Mouse (Mus musculus) forebrain, embryonic 14.5 days (tissue): ENCODE measurements around the gene Apom. TPM values are rescaled to one million over a fixed set of nuclear protein-coding genes. Genes with fewer than 3 reads are reported as not detected.

ENCODE experiments used
- polyA plus RNA-seq: library from polyadenylated mRNA; unstranded; fragments of >200 nt; fragmentation: Nextera tagmentation; extraction: Ambion mirVana; gene quantifications from 2 replicates; pipeline ENCODE4 v1.2.1, GENCODE M21; 2014

The Apom gene
- polyA plus RNA-seq, 1 experiment from 2014 or later, result 0.29 TPM

Other genes with a start within 250 kb of the Apom start
- gene C2, start 233.8 kb downstream of the Apom start, polyA plus RNA-seq, result 1.3 and 1.4 TPM in 2 replicates
- 62.5 and 76.9 TPM in 2 replicates for gene Ehmt2, start 233.6 kb downstream of the Apom start, polyA plus RNA-seq
- not detected in 2 replicates for gene Slc44a4, start 217.6 kb downstream of the Apom start, polyA plus RNA-seq
- gene Neu1, start 200.8 kb downstream of the Apom start, polyA plus RNA-seq, result 16.2 and 20.0 TPM in 2 replicates
- gene Hspa1b, start 172.8 kb downstream of the Apom start, polyA plus RNA-seq, result 0.15 TPM in 1 of 2 replicates, not detected in the other
- not detected in 2 replicates for gene Gm20481, start 162.1 kb downstream of the Apom start, polyA plus RNA-seq
- 1.4 and 3.7 TPM in 2 replicates for gene Hspa1a, start 159.9 kb downstream of the Apom start, polyA plus RNA-seq
- gene Hspa1l, start 159.3 kb downstream of the Apom start, polyA plus RNA-seq, result 1.3 and 1.4 TPM in 2 replicates
- 131 and 148 TPM in 2 replicates for gene Lsm2, start 150.2 kb downstream of the Apom start, polyA plus RNA-seq
- gene Vars, start 131.1 kb downstream of the Apom start, polyA plus RNA-seq, result 42.4 and 53.9 TPM in 2 replicates
- gene Vwa7, start 115.5 kb downstream of the Apom start, polyA plus RNA-seq, result 0.05 and 0.11 TPM in 2 replicates
- gene Sapcd1, start 104.0 kb downstream of the Apom start, polyA plus RNA-seq, result 2.9 and 6.2 TPM in 2 replicates
- gene Msh5, start 85.3 kb downstream of the Apom start, polyA plus RNA-seq, result 2.3 and 2.6 TPM in 2 replicates
- 28.3 and 37.3 TPM in 2 replicates for gene Clic1, start 82.1 kb downstream of the Apom start, polyA plus RNA-seq
- gene Ddah2, start 73.0 kb downstream of the Apom start, polyA plus RNA-seq, result 617 and 661 TPM in 2 replicates
- not detected in 2 replicates for gene Ly6g6c, start 66.7 kb downstream of the Apom start, polyA plus RNA-seq
- gene Mpig6b, start 65.9 kb downstream of the Apom start, polyA plus RNA-seq, result 0.28 and 0.42 TPM in 2 replicates
- gene Ly6g6e, start 55.1 kb downstream of the Apom start, polyA plus RNA-seq, result 10.1 and 10.7 TPM in 2 replicates
- gene Ly6g6d, start 54.0 kb downstream of the Apom start, polyA plus RNA-seq, result 0.76 and 1.1 TPM in 2 replicates
- 0.15 TPM in 1 of 2 replicates, not detected in the other for gene Ly6g6f, start 46.4 kb downstream of the Apom start, polyA plus RNA-seq
- 69.9 and 75.7 TPM in 2 replicates for gene Abhd16a, start 42.8 kb downstream of the Apom start, polyA plus RNA-seq
- not detected in 2 replicates for gene Ly6g5c, start 23.8 kb downstream of the Apom start, polyA plus RNA-seq
- gene Ly6g5b, start 16.6 kb downstream of the Apom start, polyA plus RNA-seq, result 0.89 and 1.1 TPM in 2 replicates
- 31.3 and 34.2 TPM in 2 replicates for gene Gpank1, start 10.6 kb downstream of the Apom start, polyA plus RNA-seq
- gene Csnk2b, start 10.0 kb downstream of the Apom start, polyA plus RNA-seq, result 313 and 353 TPM in 2 replicates
- 5.2 and 5.5 TPM in 2 replicates for gene D17H6S53E, start 5.7 kb downstream of the Apom start, polyA plus RNA-seq
- gene Bag6, start 3.1 kb upstream of the Apom start, polyA plus RNA-seq, result 128 and 144 TPM in 2 replicates
- gene Prrc2a, start 32.8 kb upstream of the Apom start, polyA plus RNA-seq, result 117 and 141 TPM in 2 replicates
- gene Aif1, start 44.0 kb upstream of the Apom start, polyA plus RNA-seq, result 6.9 and 7.3 TPM in 2 replicates
- 6.1 and 8.0 TPM in 2 replicates for gene Lst1, start 56.4 kb upstream of the Apom start, polyA plus RNA-seq
- 0.39 TPM in 1 of 2 replicates, not detected in the other for gene Ltb, start 62.4 kb upstream of the Apom start, polyA plus RNA-seq
- not detected in 2 replicates for gene Tnf, start 70.0 kb upstream of the Apom start, polyA plus RNA-seq
- gene Lta, start 73.3 kb upstream of the Apom start, polyA plus RNA-seq, result 0.13 and 0.21 TPM in 2 replicates
- gene Gm16181, start 88.8 kb upstream of the Apom start, polyA plus RNA-seq, result not detected in 2 replicates
- gene Atp6v1g2, start 101.6 kb upstream of the Apom start, polyA plus RNA-seq, result 44.0 and 61.1 TPM in 2 replicates
- 5.1 and 5.2 TPM in 2 replicates for gene Nfkbil1, start 103.7 kb upstream of the Apom start, polyA plus RNA-seq
- 478 and 489 TPM in 2 replicates for gene Ddx39b, start 109.7 kb upstream of the Apom start, polyA plus RNA-seq
- gene H2-D1, start 130.7 kb upstream of the Apom start, polyA plus RNA-seq, result 37.5 and 44.2 TPM in 2 replicates
- 0.46 TPM in 1 of 2 replicates, not detected in the other for gene H2-Q1, start 188.4 kb upstream of the Apom start, polyA plus RNA-seq
- 1.1 and 2.1 TPM in 2 replicates for gene H2-Q2, start 210.2 kb upstream of the Apom start, polyA plus RNA-seq
- gene H2-Q4, start 247.6 kb upstream of the Apom start, polyA plus RNA-seq, result 0.54 and 0.60 TPM in 2 replicates